In the genomic region with DNA sequence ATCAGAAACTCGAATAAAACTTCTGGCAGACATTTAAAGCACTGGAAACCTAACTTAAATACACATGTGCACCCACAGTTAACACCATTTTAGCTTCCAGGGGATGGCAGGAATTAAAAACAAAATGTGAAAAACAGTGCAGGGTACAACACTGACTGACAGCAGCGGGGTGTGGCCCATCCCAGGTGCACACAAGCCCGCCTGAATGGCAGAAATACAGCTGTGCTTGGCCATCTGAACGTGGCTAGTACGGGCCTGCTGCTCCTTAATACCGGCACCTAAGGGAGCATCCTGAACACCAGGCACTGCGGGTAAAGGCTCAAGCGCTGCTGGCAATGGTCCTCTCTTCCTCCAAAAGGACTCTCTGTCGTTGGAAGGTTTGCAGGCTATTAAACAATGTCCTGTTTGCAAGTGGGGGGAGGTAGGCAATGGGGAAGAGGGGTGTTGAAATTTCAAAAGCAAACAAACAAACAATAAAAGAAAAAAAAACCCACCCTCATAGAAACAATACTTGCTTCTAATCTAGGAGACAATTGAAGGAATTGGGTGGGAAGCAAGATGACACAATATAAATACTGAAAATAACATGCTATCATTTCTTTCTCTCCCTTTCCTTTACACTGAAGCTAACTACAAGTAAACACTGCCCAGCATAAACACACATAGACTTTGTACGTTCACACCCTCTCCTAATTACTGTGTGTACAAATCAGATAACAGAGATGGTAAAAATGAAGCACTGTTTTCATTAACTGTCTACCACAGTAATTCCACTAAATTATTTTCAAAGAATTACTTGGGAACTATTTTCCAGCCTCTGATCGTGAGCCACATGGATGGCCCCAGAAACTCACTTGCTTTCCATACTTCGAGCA, we compare ENCODE assay signal across 11 mouse cellular contexts.
DNase-seq lines count a peak whose midpoint lies in the region; ATAC-seq and TF ChIP-seq lines count a peak whose summit lies in the region.
"Had no signal": no experiment of that assay in that cellular context is flagged by ENCODE, and none has a peak within 500 bp of the region (broad histone marks: within the 10 kb centered on the region; RNA-seq: fewer than 3 reads in every experiment).

No protein-coding gene starts in this region.

- H3K4me2 ChIP-seq in forebrain, embryonic 11.5 days (ENCODE audit: low read depth, low read length, severe bottlenecking), result no peak overlapping the region
- H3K4me2 ChIP-seq in forebrain, embryonic 15.5 days (replicated peaks), result no peak overlapping the region
- no peak overlapping the region for H3K4me2 ChIP-seq in hindbrain, postnatal 0 days (ENCODE audit: low read depth, low read length)
- H3K4me2 ChIP-seq in hindbrain, embryonic 11.5 days (replicated peaks; ENCODE audit: low read depth, low read length), result no peak overlapping the region
- 0 out of 2 replicates have a peak overlapping the region, but pooled peaks have one; percentile 1 for H3K4me2 ChIP-seq in midbrain, embryonic 14.5 days (ENCODE audit: low read length)
- H3K4me2 ChIP-seq in midbrain, embryonic 11.5 days, result no peak overlapping the region

- TF ChIP-seq CTCF in hindbrain, postnatal 0 days (IDR thresholded peaks at IDR 0.05; ENCODE audit: low read depth), result no peak

- H3K9me3 ChIP-seq in forebrain, embryonic 11.5 days (ENCODE audit: control insufficient read depth, low read length), result no peaks in the 10 kb centered on the region
- no peaks in the 10 kb centered on the region for H3K9me3 ChIP-seq in forebrain, embryonic 15.5 days
- H3K9me3 ChIP-seq in hindbrain, postnatal 0 days (ENCODE audit: low read length), result no peaks in the 10 kb centered on the region
- H3K9me3 ChIP-seq in hindbrain, embryonic 11.5 days (ENCODE audit: control insufficient read depth, low read length), result no peaks in the 10 kb centered on the region
- no peaks in the 10 kb centered on the region for H3K9me3 ChIP-seq in midbrain, embryonic 14.5 days (ENCODE audit: control insufficient read depth, low read length)
- H3K9me3 ChIP-seq in midbrain, embryonic 11.5 days (ENCODE audit: control insufficient read depth, low read length), result no peaks in the 10 kb centered on the region
- H3K9me3 ChIP-seq: midbrain, embryonic 10.5 days had no signal

- no peak overlapping the region for H3K9ac ChIP-seq in forebrain, embryonic 11.5 days (ENCODE audit: low read length)
- H3K9ac ChIP-seq in forebrain, embryonic 15.5 days (replicated peaks), result no peak overlapping the region
- no peak overlapping the region for H3K9ac ChIP-seq in hindbrain, postnatal 0 days (replicated peaks; ENCODE audit: low read length)
- H3K9ac ChIP-seq in hindbrain, embryonic 11.5 days (ENCODE audit: low read depth, low read length), result no peak overlapping the region
- no peak overlapping the region for H3K9ac ChIP-seq in midbrain, embryonic 14.5 days (replicated peaks; ENCODE audit: low read length)
- H3K9ac ChIP-seq in midbrain, embryonic 11.5 days (ENCODE audit: low read length), result no peak overlapping the region

- peaks cover 5% of the 10 kb centered on the region; the same call in 1 of the 2 replicates for H3K4me1 ChIP-seq in forebrain, embryonic 11.5 days (replicated peaks; ENCODE audit: control insufficient read depth, insufficient read depth, low read length)
- H3K4me1 ChIP-seq in forebrain, embryonic 15.5 days, result peaks cover 23% of the 10 kb centered on the region
- no peaks in the 10 kb centered on the region for H3K4me1 ChIP-seq in hindbrain, postnatal 0 days (ENCODE audit: insufficient read depth, low read length)
- H3K4me1 ChIP-seq in hindbrain, embryonic 11.5 days (replicated peaks; ENCODE audit: control insufficient read depth, insufficient read depth, low read length), result peaks cover 9% of the 10 kb centered on the region; the same call in 1 of the 2 replicates
- H3K4me1 ChIP-seq in midbrain, embryonic 14.5 days (ENCODE audit: control insufficient read depth, insufficient read depth, low read length), result peaks cover 28% of the 10 kb centered on the region
- H3K4me1 ChIP-seq in midbrain, embryonic 11.5 days (ENCODE audit: control insufficient read depth, insufficient read depth, low read length), result peaks cover 24% of the 10 kb centered on the region

- no peak overlapping the region for H3K27ac ChIP-seq in forebrain, embryonic 11.5 days (ENCODE audit: low read depth, low read length)
- H3K27ac ChIP-seq in forebrain, embryonic 15.5 days (replicated peaks), result no peak overlapping the region
- peak overlapping the region; percentile 8; the same call in 1 of the 2 replicates for H3K27ac ChIP-seq in hindbrain, postnatal 0 days
- no peak overlapping the region for H3K27ac ChIP-seq in hindbrain, embryonic 11.5 days (ENCODE audit: low read depth, low read length)
- 0 out of 2 replicates have a peak overlapping the region, but pooled peaks have one; percentile 14 for H3K27ac ChIP-seq in midbrain, embryonic 14.5 days (replicated peaks; ENCODE audit: low read depth, low read length)
- H3K27ac ChIP-seq in midbrain, embryonic 11.5 days (ENCODE audit: low read depth, low read length), result no peak overlapping the region
- H3K27ac ChIP-seq: midbrain, embryonic 10.5 days had no signal

- 62% methylated on average over 12 of the region's 12 CpGs for WGBS in forebrain, embryonic 11.5 days
- 42% methylated on average over 12 of the region's 12 CpGs for WGBS in forebrain, embryonic 15.5 days
- 70% methylated on average over 12 of the region's 12 CpGs for whole genome bisulfite sequencing in hindbrain, postnatal 0 days
- 66% methylated on average over 12 of the region's 12 CpGs for WGBS in hindbrain, embryonic 11.5 days
- 65% methylated on average over 12 of the region's 12 CpGs for WGBS in midbrain, embryonic 14.5 days
- 60% methylated on average over 12 of the region's 12 CpGs for WGBS in midbrain, embryonic 11.5 days

- peak; percentile 39 for DNase-seq in forebrain, embryonic 11.5 days (ENCODE audit: low spot score)
- DNase-seq in hindbrain, postnatal 0 days (ENCODE audit: low spot score), result no peak
- DNase-seq in hindbrain, embryonic 11.5 days (ENCODE audit: low spot score), result no peak
- DNase-seq in midbrain, embryonic 14.5 days, result no peak
- no peak for DNase-seq in midbrain, embryonic 11.5 days (ENCODE audit: low spot score, missing footprints)
- no peak for DNase-seq in adrenal gland, adult 2 months
- DNase-seq: heart, postnatal 14 days; thymus, postnatal 25 days had no signal

- no peak overlapping the region for H3K4me3 ChIP-seq in forebrain, embryonic 11.5 days (ENCODE audit: low read depth, low read length)
- H3K4me3 ChIP-seq in forebrain, embryonic 15.5 days, result no peak overlapping the region
- no peak overlapping the region for H3K4me3 ChIP-seq in hindbrain, postnatal 0 days (ENCODE audit: low read length)
- no peak overlapping the region for H3K4me3 ChIP-seq in hindbrain, embryonic 11.5 days (ENCODE audit: low read depth, low read length)
- H3K4me3 ChIP-seq in midbrain, embryonic 14.5 days (replicated peaks; ENCODE audit: low read depth, low read length), result no peak overlapping the region
- no peak overlapping the region for H3K4me3 ChIP-seq in midbrain, embryonic 11.5 days (ENCODE audit: low read depth, low read length)
- H3K4me3 ChIP-seq: midbrain, embryonic 10.5 days had no signal

- ATAC-seq in forebrain, embryonic 11.5 days (replicated peaks; ENCODE audit: low FRiP score), result no peak
- no peak for ATAC-seq in forebrain, embryonic 15.5 days (replicated peaks)
- no peak for ATAC-seq in hindbrain, postnatal 0 days
- ATAC-seq in hindbrain, embryonic 11.5 days (ENCODE audit: low FRiP score), result no peak
- ATAC-seq in midbrain, embryonic 14.5 days (ENCODE audit: low FRiP score, low TSS enrichment), result no peak
- ATAC-seq in midbrain, embryonic 11.5 days (ENCODE audit: low FRiP score), result no peak
- ATAC-seq in erythroid progenitor cell, adult 5-6 weeks (replicated peaks; ENCODE audit: low FRiP score, poor library complexity, severe bottlenecking), result no peak

- H3K36me3 ChIP-seq in forebrain, embryonic 11.5 days (ENCODE audit: control insufficient read depth, insufficient read depth, low read length), result no peaks in the 10 kb centered on the region
- H3K36me3 ChIP-seq in forebrain, embryonic 15.5 days, result no peaks in the 10 kb centered on the region
- no peaks in the 10 kb centered on the region for H3K36me3 ChIP-seq in hindbrain, postnatal 0 days (ENCODE audit: insufficient read depth, low read length)
- no peaks in the 10 kb centered on the region for H3K36me3 ChIP-seq in hindbrain, embryonic 11.5 days (ENCODE audit: control insufficient read depth, insufficient read depth, low read length)
- no peaks in the 10 kb centered on the region for H3K36me3 ChIP-seq in midbrain, embryonic 14.5 days (ENCODE audit: control insufficient read depth, insufficient read depth, low read length)
- no peaks in the 10 kb centered on the region for H3K36me3 ChIP-seq in midbrain, embryonic 11.5 days (ENCODE audit: control insufficient read depth, insufficient read depth, low read length)

- no peaks in the 10 kb centered on the region for H3K27me3 ChIP-seq in forebrain, embryonic 11.5 days (ENCODE audit: control insufficient read depth, insufficient read depth, low read length)
- H3K27me3 ChIP-seq in forebrain, embryonic 15.5 days, result 0 out of 2 replicates have a peak, but pooled peaks cover 5% of the 10 kb centered on the region
- 0 out of 2 replicates have a peak, but pooled peaks cover 15% of the 10 kb centered on the region for H3K27me3 ChIP-seq in hindbrain, postnatal 0 days (ENCODE audit: insufficient read depth, low read length)
- no peaks in the 10 kb centered on the region; the same call in 1 of the 2 replicates for H3K27me3 ChIP-seq in hindbrain, embryonic 11.5 days (ENCODE audit: control insufficient read depth, insufficient read depth, low read length)
- H3K27me3 ChIP-seq in midbrain, embryonic 14.5 days (ENCODE audit: control insufficient read depth, insufficient read depth, low read length), result no peaks in the 10 kb centered on the region
- H3K27me3 ChIP-seq in midbrain, embryonic 11.5 days (ENCODE audit: control insufficient read depth, insufficient read depth, low read length), result no peaks in the 10 kb centered on the region

Comparison
In these comparisons a context has a peak if more than half of its experiments do, and no peak if none do; other contexts are left out.
1. H3K27ac ChIP-seq: peak in hindbrain, postnatal 0 days (single experiment) and midbrain, embryonic 14.5 days (single experiment); none in forebrain, embryonic 11.5 days (single experiment), forebrain, embryonic 15.5 days (single experiment), hindbrain, embryonic 11.5 days (single experiment) and midbrain, embryonic 11.5 days (single experiment).